Mouse (Mus musculus): Measurements from ENCODE around the gene Sel1l3. TPM values are rescaled to one million over a fixed set of nuclear protein-coding genes. Genes with fewer than 3 reads are reported as not detected.

The Sel1l3 gene
- 5.4 and 6.1 TPM in 2 replicates for polyA plus RNA-seq (2015; fragmentation: Nextera tagmentation; extraction: Ambion mirVana)

DNA sequence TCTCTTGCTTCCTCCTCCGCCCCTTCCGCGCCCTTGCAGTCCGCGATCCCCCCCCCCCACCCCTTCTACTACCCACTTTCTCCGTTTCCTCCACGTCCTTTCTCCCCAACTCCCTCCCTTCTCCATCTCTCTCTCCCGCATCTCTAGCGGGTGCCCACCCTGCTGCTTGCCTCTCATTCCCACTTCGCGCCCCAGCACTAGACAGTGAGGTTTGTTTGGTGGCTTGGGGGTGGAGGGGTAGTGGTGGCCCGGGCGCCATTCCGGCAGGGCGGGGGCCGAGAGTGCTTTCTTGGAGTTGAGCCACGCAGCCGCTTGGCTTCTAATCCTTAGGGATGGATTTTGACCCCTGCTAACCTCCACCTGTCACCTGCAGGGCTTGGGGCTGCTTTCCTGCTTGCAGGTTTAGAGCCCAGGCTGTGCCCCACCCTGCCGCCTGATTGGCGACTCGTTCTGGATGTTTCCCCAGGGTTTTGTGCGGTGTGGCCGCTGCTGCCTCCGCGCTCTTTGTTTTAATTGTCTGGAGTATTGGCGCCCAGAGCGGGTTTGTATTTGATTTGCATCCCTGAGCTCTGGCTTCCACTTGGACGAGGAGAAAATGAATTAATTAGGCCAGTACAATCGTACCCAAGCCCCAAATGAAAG is at the start of gene Sel1l3:
Gene Sel1l3 (minus strand): TSS at position 217 of the 642 bp plus-strand sequence.
- ATAC-seq (ENCODE audit: borderline replicate concordance, extremely low read depth, low FRiP score, low TSS enrichment): peak; percentile 40; the same call in 1 of the 2 replicates
- H3K4me2 ChIP-seq: peak within 1 kb of the TSS; percentile 99
- H3K27ac ChIP-seq: peak within 1 kb of the TSS; percentile 55
- peak within 1 kb of the TSS; percentile 64 for H3K9ac ChIP-seq
- H3K36me3 ChIP-seq: no peaks in the 10 kb centered on the region
- WGBS: 4% methylated on average over 27 of the region's 29 CpGs
- no peaks in the 10 kb centered on the region for H3K9me3 ChIP-seq
- peak within 1 kb of the TSS; percentile 62 for H3K4me3 ChIP-seq
- peaks cover 54% of the 10 kb centered on the region for H3K27me3 ChIP-seq
- H3K4me1 ChIP-seq: peaks cover 10% of the 10 kb centered on the region; the same call in 1 of the 2 replicates

- peaks cover 16% of the 10 kb centered on the region; the same call in 1 of the 2 replicates for H3K27me3 ChIP-seq
- H3K4me1 ChIP-seq: peaks cover 10% of the 10 kb centered on the region
- no peak overlapping the region for H3K9ac ChIP-seq
- H3K36me3 ChIP-seq: no peaks in the 10 kb centered on the region
- H3K4me2 ChIP-seq: no peak overlapping the region
- no peaks in the 10 kb centered on the region for H3K9me3 ChIP-seq
- no peak overlapping the region for H3K27ac ChIP-seq
- no peak for ATAC-seq (ENCODE audit: borderline replicate concordance, extremely low read depth, low FRiP score, low TSS enrichment)
- H3K4me3 ChIP-seq: no peak overlapping the region
- 68% methylated on average over 10 of the region's 10 CpGs for WGBS
Measured at GRCm38 (mm10) chr5:53261999-53262398, 48.3 kb upstream of the Sel1l3 start.

DNA sequence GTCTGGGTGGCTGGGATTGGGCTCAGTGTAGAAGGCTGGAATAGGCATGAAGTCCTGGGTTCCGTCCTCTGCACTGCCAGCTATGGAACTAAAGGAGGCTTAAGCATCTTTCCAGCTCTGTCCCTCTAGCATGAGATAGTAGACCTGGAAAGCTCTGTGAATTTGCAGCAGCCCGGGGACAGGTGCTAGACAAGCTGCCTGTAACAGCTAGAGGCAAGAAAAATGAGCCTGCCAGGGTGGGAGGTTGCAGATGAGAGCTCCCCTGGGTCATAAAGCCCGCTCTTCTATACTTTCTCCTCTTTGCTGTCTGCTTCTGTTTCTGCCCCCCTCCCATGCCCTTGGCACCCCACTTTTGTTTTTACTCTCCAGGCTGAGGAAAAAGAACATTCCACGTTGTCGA is 46.2 kb upstream of the Sel1l3 start:
- H3K9me3 ChIP-seq: no peaks in the 10 kb centered on the region
- peaks cover 10% of the 10 kb centered on the region for H3K4me1 ChIP-seq
- H3K9ac ChIP-seq: no peak overlapping the region
- no peak overlapping the region for H3K27ac ChIP-seq
- WGBS: 50% methylated on average over 5 of the region's 5 CpGs
- no peaks in the 10 kb centered on the region for H3K36me3 ChIP-seq
- H3K4me2 ChIP-seq: no peak overlapping the region
- no peak for ATAC-seq (ENCODE audit: borderline replicate concordance, extremely low read depth, low FRiP score, low TSS enrichment)
- H3K4me3 ChIP-seq: no peak overlapping the region
- H3K27me3 ChIP-seq: peaks cover 21% of the 10 kb centered on the region; the same call in 1 of the 2 replicates

GRCm38 (mm10) chr5:53258038-53258786 is 44.5 kb upstream of the Sel1l3 start:
- Histone ChIP-seq H3K27me3 (peaks cover 21% of the 10 kb centered on the region; the same call in 1 of the 2 replicates), H3K4me2 (peak overlapping the region; percentile 69), H3K9me3 (no peaks in the 10 kb centered on the region), H3K27ac (no peak overlapping the region), H3K4me3 (peak overlapping the region; percentile 37), H3K9ac (peak overlapping the region; percentile 23), H3K4me1 (peaks cover 10% of the 10 kb centered on the region), H3K36me3 (no peaks in the 10 kb centered on the region)
- WGBS: 2% methylated on average over 29 of the region's 29 CpGs
- ATAC-seq (ENCODE audit: borderline replicate concordance, extremely low read depth, low FRiP score, low TSS enrichment): peak; percentile 25; the same call in 1 of the 2 replicates

DNA sequence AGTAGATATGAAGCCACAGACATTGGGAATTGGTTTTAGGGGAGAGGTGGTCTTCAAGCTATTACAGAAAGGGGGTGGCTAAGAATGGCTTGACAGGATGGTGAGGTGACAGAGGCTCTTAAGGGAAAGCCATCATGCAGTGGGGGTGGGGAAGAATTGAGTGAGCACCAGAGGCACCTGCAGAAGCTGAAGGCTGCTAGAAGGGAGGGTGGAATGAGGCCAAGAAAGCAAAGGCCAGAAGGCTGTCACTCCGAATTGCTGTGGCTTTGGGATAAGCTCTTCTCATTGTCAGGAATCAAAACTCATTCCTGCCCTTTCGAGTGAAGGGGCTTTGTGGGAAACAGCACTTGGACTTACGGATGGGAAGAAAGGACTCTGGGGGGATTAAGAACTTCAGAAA is 41.1 kb upstream of the Sel1l3 start:
- H3K9ac ChIP-seq: no peak overlapping the region
- no peaks in the 10 kb centered on the region for H3K36me3 ChIP-seq
- H3K4me2 ChIP-seq: no peak overlapping the region
- H3K27me3 ChIP-seq: peaks cover 21% of the 10 kb centered on the region; the same call in 1 of the 2 replicates
- no peak overlapping the region for H3K27ac ChIP-seq
- no peaks in the 10 kb centered on the region for H3K9me3 ChIP-seq
- no peak overlapping the region for H3K4me3 ChIP-seq
- H3K4me1 ChIP-seq: peaks cover 10% of the 10 kb centered on the region
- 55% methylated on average over 3 of the region's 3 CpGs for WGBS
- ATAC-seq (ENCODE audit: borderline replicate concordance, extremely low read depth, low FRiP score, low TSS enrichment): no peak

- peaks cover 10% of the 10 kb centered on the region for H3K4me1 ChIP-seq
- no peak for ATAC-seq (ENCODE audit: borderline replicate concordance, extremely low read depth, low FRiP score, low TSS enrichment)
- no peak overlapping the region for H3K27ac ChIP-seq
- H3K27me3 ChIP-seq: peaks cover 19% of the 10 kb centered on the region; the same call in 1 of the 2 replicates
- no peak overlapping the region for H3K4me3 ChIP-seq
- no peaks in the 10 kb centered on the region for H3K9me3 ChIP-seq
- 84% methylated on average over 5 of the region's 5 CpGs for WGBS
- H3K4me2 ChIP-seq: no peak overlapping the region
- no peak overlapping the region for H3K9ac ChIP-seq
- H3K36me3 ChIP-seq: no peaks in the 10 kb centered on the region
Measured at GRCm38 (mm10) chr5:53254154-53254553, 40.4 kb upstream of the Sel1l3 start.

- no peak overlapping the region for H3K4me2 ChIP-seq
- H3K27me3 ChIP-seq: no peaks in the 10 kb centered on the region
- no peaks in the 10 kb centered on the region for H3K9me3 ChIP-seq
- no peak overlapping the region for H3K9ac ChIP-seq
- H3K4me1 ChIP-seq: no peaks in the 10 kb centered on the region
- no peak overlapping the region for H3K27ac ChIP-seq
- H3K4me3 ChIP-seq: no peak overlapping the region
- no peaks in the 10 kb centered on the region for H3K36me3 ChIP-seq
- WGBS: 70% methylated on average over 4 of the region's 4 CpGs
- 0 out of 2 replicates have a peak, but pooled peaks have one; percentile 27 for ATAC-seq (ENCODE audit: borderline replicate concordance, extremely low read depth, low FRiP score, low TSS enrichment)
Measured at GRCm38 (mm10) chr5:53249431-53250061, 35.8 kb upstream of the Sel1l3 start.

DNA sequence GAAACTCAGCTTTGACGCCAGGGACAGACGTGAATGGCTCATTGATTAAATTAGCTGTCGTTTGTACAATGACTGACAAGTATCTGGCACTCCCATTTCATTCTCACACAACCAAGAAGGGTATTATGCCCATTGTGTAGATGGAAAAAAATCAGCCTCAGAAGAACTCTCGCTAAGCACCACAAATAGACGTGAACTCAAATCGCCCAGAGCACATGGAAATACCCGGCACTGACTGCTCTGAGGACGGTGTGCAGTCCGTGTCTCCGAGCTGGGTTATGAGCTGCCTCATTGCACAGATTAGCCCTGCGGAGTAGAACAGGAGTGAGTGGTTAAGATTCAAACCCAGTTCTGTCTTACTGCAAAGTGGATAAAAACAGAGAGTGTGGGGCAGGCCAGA is 34.8 kb upstream of the Sel1l3 start:
- H3K9me3 ChIP-seq: no peaks in the 10 kb centered on the region
- 0 out of 2 replicates have a peak, but pooled peaks cover 3% of the 10 kb centered on the region for H3K4me1 ChIP-seq
- no peaks in the 10 kb centered on the region for H3K36me3 ChIP-seq
- no peak overlapping the region for H3K4me2 ChIP-seq
- no peak overlapping the region for H3K9ac ChIP-seq
- H3K27ac ChIP-seq: no peak overlapping the region
- no peaks in the 10 kb centered on the region for H3K27me3 ChIP-seq
- ATAC-seq (ENCODE audit: borderline replicate concordance, extremely low read depth, low FRiP score, low TSS enrichment): no peak
- H3K4me3 ChIP-seq: no peak overlapping the region
- WGBS: 79% methylated on average over 11 of the region's 11 CpGs

DNA sequence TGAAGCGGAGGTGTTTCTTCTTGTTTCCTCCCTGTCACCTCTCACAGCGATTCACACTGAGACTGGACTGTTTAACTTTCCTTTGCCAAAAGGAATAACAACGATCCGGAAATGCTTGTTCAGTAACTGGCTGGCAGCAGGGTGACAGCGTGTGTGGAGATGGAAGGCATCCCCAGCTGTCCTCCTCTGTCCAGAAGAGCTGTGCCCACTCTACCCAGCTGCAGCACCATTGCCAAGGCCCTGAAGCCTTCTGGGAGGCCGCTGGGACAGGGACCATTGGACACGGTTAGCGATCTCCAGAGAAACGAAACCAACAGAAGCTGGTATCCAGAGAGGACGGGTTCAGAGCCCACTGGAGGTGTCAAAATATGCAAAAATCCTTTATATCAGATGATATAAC is 30.2 kb upstream of the Sel1l3 start:
- H3K27ac ChIP-seq: no peak overlapping the region
- no peaks in the 10 kb centered on the region for H3K9me3 ChIP-seq
- H3K4me2 ChIP-seq: no peak overlapping the region
- no peaks in the 10 kb centered on the region for H3K36me3 ChIP-seq
- no peak overlapping the region for H3K9ac ChIP-seq
- ATAC-seq (ENCODE audit: borderline replicate concordance, extremely low read depth, low FRiP score, low TSS enrichment): peak; percentile 24; the same call in 1 of the 2 replicates
- no peak overlapping the region for H3K4me3 ChIP-seq
- H3K27me3 ChIP-seq: no peaks in the 10 kb centered on the region
- 0 out of 2 replicates have a peak, but pooled peaks cover 3% of the 10 kb centered on the region for H3K4me1 ChIP-seq
- 45% methylated on average over 10 of the region's 10 CpGs for WGBS

- no peak overlapping the region for H3K4me3 ChIP-seq
- H3K4me1 ChIP-seq: 0 out of 2 replicates have a peak, but pooled peaks cover 3% of the 10 kb centered on the region
- H3K27me3 ChIP-seq: no peaks in the 10 kb centered on the region
- no peaks in the 10 kb centered on the region for H3K36me3 ChIP-seq
- whole genome bisulfite sequencing: 76% methylated on average over 7 of the region's 7 CpGs
- ATAC-seq (ENCODE audit: borderline replicate concordance, extremely low read depth, low FRiP score, low TSS enrichment): no peak
- H3K27ac ChIP-seq: no peak overlapping the region
- H3K9ac ChIP-seq: no peak overlapping the region
- H3K4me2 ChIP-seq: no peak overlapping the region
- H3K9me3 ChIP-seq: no peaks in the 10 kb centered on the region
Measured at GRCm38 (mm10) chr5:53242865-53243499, 29.3 kb upstream of the Sel1l3 start.

DNA sequence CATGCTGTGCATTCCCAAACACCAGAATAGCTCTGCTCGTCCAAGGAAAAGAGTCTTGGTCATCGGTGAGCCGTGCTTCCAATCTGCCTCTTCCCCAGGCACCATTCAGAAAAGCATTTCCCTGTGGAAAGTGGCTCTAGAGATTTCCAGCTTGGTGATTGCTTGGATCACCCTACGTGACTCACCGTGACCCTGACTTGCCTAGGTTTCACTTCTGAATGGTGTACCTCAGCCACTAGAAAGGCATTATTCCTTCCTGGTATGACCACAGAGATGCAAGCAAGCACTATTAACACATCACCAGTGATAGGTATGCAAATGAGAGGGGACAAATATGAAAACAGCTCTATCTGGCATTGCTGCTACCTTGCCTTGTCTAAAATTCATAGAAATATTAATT is 28.2 kb upstream of the Sel1l3 start:
- no peak overlapping the region for H3K4me2 ChIP-seq
- 58% methylated on average over 5 of the region's 5 CpGs for WGBS
- no peaks in the 10 kb centered on the region for H3K9me3 ChIP-seq
- H3K9ac ChIP-seq: no peak overlapping the region
- H3K36me3 ChIP-seq: no peaks in the 10 kb centered on the region
- no peaks in the 10 kb centered on the region for H3K27me3 ChIP-seq
- H3K27ac ChIP-seq: no peak overlapping the region
- no peak for ATAC-seq (ENCODE audit: borderline replicate concordance, extremely low read depth, low FRiP score, low TSS enrichment)
- 0 out of 2 replicates have a peak, but pooled peaks cover 3% of the 10 kb centered on the region for H3K4me1 ChIP-seq
- H3K4me3 ChIP-seq: no peak overlapping the region
